Mouse (Mus musculus) thymus, adult 18-20 months (tissue): ENCODE results near the gene Cep57l1.

Experiments
- DNase-seq, 2 experiments: peaks; one replicate each; pipeline ENCODE4 v3.0.0; 2022; ENCODE audit warnings: mixed read lengths in 2 of 2

The Cep57l1 gene

DNA sequence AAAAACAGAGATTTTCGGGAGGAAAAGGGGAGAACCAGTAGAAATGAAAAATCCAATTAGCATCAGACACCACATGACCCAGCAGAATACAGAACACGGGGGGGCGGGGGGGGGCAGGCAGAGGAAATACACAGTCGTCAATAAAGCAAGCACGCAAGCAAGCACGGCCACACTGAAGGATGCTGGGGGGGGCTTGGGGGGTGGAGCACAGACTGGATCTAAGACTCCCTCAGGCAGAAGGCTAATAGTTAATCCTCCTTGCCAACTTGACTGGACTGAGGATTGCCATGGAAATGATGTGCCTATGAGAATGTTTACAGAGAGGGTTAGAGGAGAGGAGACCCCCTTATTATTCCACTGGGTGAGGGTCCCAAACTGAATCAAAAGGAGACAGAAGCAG is 74.3 kb downstream of the Cep57l1 start:
- DNase-seq = no peak

GRCm38 (mm10) chr10:41733214-41733613 is 76.5 kb downstream of the Cep57l1 start:
- DNase-seq = no peak

DNA sequence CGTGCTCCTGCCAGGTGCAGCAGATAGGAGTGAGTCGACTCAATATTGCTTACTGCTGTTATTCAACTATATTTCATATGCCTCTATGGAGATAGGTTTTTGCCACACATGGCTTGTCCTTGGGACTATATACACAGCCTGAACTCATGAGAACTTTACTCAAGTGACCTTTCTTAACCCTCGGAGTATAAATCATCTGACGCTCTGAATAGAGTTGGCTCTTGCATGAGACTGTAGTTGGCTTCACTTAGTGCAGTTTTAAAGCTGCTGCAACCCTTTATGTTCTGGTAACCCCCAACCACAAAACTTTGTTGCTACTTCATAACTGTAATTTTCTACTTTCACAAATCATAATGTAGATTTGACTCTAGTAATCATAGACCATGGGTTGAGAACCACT is 77.7 kb downstream of the Cep57l1 start:
- DNase-seq = no peak

DNA sequence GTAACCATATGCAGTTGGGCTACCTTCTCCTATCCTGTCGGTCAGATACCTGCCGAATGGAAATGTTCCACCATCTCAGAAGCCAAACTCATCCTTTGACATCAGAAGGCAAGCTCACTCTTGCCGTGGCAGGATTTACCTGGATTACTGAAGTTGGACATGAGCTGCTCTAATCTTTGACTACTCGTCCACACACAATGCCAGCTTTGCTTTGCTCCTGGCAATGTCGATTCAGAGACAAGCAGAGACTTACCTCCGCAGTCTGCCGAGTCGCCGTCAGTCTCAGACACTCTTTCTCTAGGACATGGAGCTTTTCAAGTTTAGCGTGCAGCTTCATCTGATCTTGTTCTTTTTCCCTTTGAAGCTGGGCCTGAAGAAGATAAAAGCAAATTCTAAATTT is 78.9 kb downstream of the Cep57l1 start:
- no peak for DNase-seq

DNA sequence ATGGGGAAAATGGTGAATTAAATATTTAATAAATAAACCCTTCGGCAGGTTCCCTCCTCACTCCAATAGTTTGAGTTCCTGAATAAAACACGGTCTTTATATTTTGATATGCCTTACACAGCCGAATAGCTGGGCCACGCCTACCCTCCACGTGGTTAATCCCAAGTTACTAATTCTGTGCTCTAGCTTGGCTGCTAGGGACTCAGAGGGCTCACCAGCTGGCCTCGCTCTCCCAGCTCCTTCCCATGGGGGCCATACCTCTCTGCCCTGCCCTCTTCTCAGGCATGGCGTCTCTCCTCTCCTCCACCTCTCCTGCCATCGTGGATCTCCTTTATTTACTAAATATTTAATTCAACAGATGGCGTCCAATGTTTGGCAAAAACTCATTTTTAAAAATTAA is 83.5 kb downstream of the Cep57l1 start:
- no peak for DNase-seq

- no peak for DNase-seq
These were observed 90.1 kb downstream of the Cep57l1 start for GRCm38 (mm10) chr10:41719587-41719986.

GRCm38 (mm10) chr10:41716029-41716897 is 93.4 kb downstream of the Cep57l1 start, which contains the start of gene Ccdc162:
Ccdc162 (minus strand) TSS chr10:41716634.
- no peak for DNase-seq

GRCm38 (mm10) chr10:41715557-41715956 is 94.1 kb downstream of the Cep57l1 start:
- DNase-seq = no peak

GRCm38 (mm10) chr10:41711467-41711866 is 98.2 kb downstream of the Cep57l1 start:
- no peak for DNase-seq

- no peak for DNase-seq
These were observed 98.9 kb downstream of the Cep57l1 start for GRCm38 (mm10) chr10:41710773-41711172.

GRCm38 (mm10) chr10:41709341-41709740 is 100.3 kb downstream of the Cep57l1 start:
- DNase-seq = no peak

GRCm38 (mm10) chr10:41699669-41700068 is 110.0 kb downstream of the Cep57l1 start:
- no peak for DNase-seq

DNA sequence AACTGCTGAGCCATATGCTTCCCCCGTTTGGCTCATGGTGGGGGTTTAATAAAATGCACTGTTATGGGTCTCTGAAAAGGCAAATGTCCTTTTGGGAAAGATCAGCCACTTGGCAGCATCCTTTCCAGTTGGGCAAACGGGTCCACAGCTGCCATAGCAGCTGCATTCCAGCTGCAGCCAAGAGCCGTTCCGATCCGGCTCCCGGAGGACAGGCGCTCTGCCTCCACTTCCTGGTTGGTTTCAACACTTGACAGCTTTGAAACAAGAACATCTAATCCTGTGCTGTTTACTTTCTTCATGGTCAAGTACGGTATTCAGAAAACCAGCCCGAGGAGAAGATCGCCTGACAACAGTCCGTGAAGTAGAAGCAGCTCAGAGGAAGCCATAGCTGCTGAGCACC is 112.6 kb downstream of the Cep57l1 start:
- no peak for DNase-seq

DNA sequence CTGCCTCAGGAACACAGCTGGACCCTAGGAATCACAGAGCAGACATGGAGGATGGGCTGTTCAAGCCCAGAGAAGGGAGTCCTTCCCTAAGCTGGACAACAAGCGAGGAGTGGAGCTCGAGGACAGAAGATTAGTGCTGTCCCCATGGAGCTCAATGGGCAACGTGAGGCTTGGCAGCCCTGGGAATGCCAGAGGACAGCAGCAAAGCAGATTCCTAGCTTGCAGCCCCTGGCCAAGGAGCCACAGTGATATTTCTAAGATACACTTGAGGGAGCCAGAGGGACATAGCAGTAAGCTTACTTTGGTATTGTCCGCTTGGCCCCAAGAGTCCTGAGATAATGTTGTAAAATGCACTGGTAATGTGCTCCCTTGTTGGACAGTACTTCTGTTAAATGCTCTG is 118.7 kb downstream of the Cep57l1 start:
- no peak for DNase-seq

DNA sequence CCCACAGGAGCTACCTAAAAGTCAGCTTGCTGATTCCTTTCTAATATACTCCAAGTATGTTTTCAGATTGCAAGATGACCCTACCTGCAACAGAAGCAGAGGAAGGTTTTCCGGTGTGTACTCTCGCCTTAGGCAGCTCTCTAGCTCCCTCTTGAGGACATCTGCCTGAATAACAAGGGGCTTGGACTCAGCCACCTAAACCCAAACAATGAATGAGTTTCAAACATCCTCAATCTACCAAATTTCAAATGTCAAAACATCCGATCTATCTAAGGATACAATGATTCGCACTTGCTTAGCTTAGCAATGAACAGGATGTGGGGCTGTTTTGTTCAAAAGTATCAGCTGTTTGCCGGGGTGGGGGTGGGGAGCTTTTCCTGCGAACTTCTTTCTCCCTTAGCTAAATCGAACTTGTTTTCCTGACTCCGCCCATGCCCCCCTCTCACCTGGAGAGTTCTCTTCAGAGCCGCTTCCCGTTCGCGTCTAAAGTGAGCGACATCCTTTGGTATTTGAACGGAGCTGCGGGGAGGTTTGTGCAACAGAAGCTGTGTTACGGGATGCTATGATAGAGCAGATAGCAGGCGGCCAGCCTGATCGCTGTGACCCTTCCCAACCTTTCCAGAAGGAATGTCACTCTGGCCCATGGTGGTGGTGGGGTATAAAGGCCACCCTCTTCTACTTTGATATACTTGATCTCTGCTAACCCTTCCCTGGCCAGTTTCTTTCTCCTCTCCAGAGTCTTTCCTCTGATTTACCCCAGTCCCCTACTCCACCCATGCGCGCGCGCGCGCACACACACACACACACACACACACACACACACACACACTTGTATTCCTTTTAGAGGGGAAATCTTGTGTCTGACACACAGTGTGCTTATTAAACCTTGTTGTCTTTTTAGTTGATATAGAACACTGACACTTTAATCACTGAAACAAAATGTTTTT is 119.5 kb downstream of the Cep57l1 start:
- DNase-seq = peak; percentile 44 to 65

- DNase-seq = no peak
These were observed 125.1 kb downstream of the Cep57l1 start for GRCm38 (mm10) chr10:41684548-41684996.

DNA sequence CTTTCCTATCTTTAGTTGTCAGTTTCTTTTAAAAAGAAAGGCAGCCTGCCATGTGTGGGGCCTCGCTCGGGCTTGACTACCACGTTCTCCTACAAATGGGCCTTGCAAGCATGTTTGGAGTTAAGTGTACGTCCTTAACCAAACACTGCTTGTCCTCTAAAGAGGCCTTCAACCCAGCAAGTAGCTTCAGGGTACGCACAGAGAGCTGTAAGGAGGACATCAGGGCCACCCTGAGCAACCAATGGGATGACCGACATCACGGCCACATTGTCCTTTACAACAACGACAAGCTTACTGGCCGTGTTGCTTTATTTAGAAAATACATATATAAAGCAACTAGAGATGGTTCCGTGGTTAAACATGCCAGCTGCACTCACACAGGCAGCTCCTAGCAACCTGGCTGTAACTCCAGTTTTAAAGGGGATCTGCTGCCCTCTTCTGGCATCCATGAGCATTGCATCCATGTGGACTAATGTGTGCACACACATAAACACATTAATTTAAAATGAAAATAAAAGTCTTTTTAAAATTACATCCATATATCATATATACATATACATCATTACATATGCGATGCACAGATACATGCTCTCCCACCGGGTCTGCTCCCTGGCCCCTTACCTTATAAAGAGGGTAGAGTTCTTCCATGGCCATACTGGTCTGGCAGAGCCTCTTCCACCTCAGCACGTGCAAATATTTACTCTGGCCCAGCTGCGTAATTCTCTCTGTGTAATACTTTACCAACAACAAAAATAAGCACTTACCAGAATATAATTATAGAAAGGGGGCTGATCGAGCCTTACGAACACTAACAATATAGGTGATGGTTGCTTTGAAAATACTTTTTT is 126.9 kb downstream of the Cep57l1 start:
- peak; percentile 68 to 76 for DNase-seq

- DNase-seq = peak; percentile 37 to 46
These were observed 130.8 kb downstream of the Cep57l1 start for GRCm38 (mm10) chr10:41678746-41679360.

DNA sequence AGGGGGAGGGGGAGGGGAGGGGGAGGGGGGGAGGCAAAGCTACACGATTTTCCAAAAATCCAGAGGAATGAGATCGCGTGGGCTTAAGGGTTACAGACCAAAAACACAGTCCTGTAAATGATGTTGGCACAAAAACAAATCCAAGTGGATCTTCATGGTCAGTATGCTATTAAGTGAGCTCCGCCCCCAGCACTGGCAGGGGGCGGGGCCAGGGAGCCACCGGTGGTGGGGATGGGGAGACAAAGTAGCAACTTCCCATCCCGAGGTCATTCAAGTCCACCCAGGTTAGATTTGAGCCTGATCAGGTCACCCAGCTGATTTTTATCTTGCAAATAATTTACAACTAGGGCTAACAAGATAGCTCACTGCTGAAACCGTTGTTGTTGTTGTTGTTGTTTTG is 132.3 kb downstream of the Cep57l1 start:
- DNase-seq = no peak

GRCm38 (mm10) chr10:41676661-41677061 is 133.0 kb downstream of the Cep57l1 start:
- DNase-seq = no peak

- DNase-seq = no peak
These were observed 133.7 kb downstream of the Cep57l1 start for GRCm38 (mm10) chr10:41675842-41676571.
